ENCODE assay signal across 25 mouse cellular contexts in genomic region chrX:10457256-10457655, GRCm38 (mm10). TPM values are rescaled to one million over a fixed set of nuclear protein-coding genes. Genes with fewer than 3 reads are reported as not detected.
DNase-seq lines count a peak whose midpoint lies in the region; ATAC-seq and TF ChIP-seq lines count a peak whose summit lies in the region.
"Had no signal": no experiment of that assay in that cellular context is flagged by ENCODE, and none has a peak within 500 bp of the region (broad histone marks: within the 10 kb centered on the region; RNA-seq: fewer than 3 reads in every experiment).

No protein-coding gene starts in this region.

- DNase-seq in cerebellum, adult 9-10 months = peak; percentile 26
- no peak for DNase-seq in cerebellum, adult 11-12 months
- peak; percentile 15 for DNase-seq in hindbrain, postnatal 0 days (ENCODE audit: low spot score)
- no peak for DNase-seq in hindbrain, embryonic 14.5 days (ENCODE audit: low spot score)
- DNase-seq in cerebellum, postnatal 10 days = peak; percentile 28 to 33
- DNase-seq in cerebellum, postnatal 36 days = peak; percentile 1 to 21
- DNase-seq: adrenal gland, adult 2 months; adrenal gland, postnatal 14 days; embryo, embryonic 11 days; forebrain, postnatal 0 days; gastrocnemius, postnatal 25 days; heart, adult 18-20 months; heart, postnatal 10 days; heart, postnatal 36 days; kidney, adult 11 months; kidney, adult 8-10 months had no signal

- 81% methylated on average over 3 of the region's 3 CpGs for WGBS in hindbrain, postnatal 0 days
- WGBS in hindbrain, embryonic 14.5 days = 79% methylated on average over 3 of the region's 3 CpGs

- H3K9ac ChIP-seq in hindbrain, postnatal 0 days (replicated peaks; ENCODE audit: low read length) = no peak overlapping the region
- H3K9ac ChIP-seq in hindbrain, embryonic 14.5 days = no peak overlapping the region
- H3K9ac ChIP-seq: embryonic facial prominence, embryonic 15.5 days; forebrain, postnatal 0 days; heart, embryonic 12.5 days; heart, embryonic 15.5 days; hindbrain, embryonic 13.5 days had no signal

- TF ChIP-seq CTCF in hindbrain, postnatal 0 days (IDR thresholded peaks at IDR 0.05; ENCODE audit: low read depth) = no peak

- H3K4me1 ChIP-seq in hindbrain, postnatal 0 days (ENCODE audit: insufficient read depth, low read length) = no peaks in the 10 kb centered on the region
- no peaks in the 10 kb centered on the region for H3K4me1 ChIP-seq in hindbrain, embryonic 14.5 days (replicated peaks; ENCODE audit: control insufficient read depth, insufficient read depth, low read length)
- H3K4me1 ChIP-seq: embryonic facial prominence, embryonic 15.5 days; heart, embryonic 12.5 days; heart, embryonic 15.5 days; hindbrain, embryonic 10.5 days; hindbrain, embryonic 13.5 days had no signal

- H3K4me2 ChIP-seq in hindbrain, postnatal 0 days (ENCODE audit: low read depth, low read length) = no peak overlapping the region
- no peak overlapping the region for H3K4me2 ChIP-seq in hindbrain, embryonic 14.5 days (replicated peaks)
- H3K4me2 ChIP-seq: embryonic facial prominence, embryonic 15.5 days; heart, embryonic 12.5 days; heart, embryonic 15.5 days; hindbrain, embryonic 13.5 days had no signal

- no peaks in the 10 kb centered on the region for H3K9me3 ChIP-seq in hindbrain, postnatal 0 days (ENCODE audit: low read length)
- H3K9me3 ChIP-seq in hindbrain, embryonic 14.5 days (ENCODE audit: control insufficient read depth, low read length) = no peaks in the 10 kb centered on the region
- H3K9me3 ChIP-seq: embryonic facial prominence, embryonic 15.5 days; heart, embryonic 12.5 days; heart, embryonic 15.5 days; hindbrain, embryonic 10.5 days; hindbrain, embryonic 13.5 days had no signal

- H3K27ac ChIP-seq in hindbrain, postnatal 0 days = no peak overlapping the region
- H3K27ac ChIP-seq in hindbrain, embryonic 14.5 days = no peak overlapping the region
- H3K27ac ChIP-seq: embryonic facial prominence, embryonic 15.5 days; heart, embryonic 15.5 days; hindbrain, embryonic 10.5 days; hindbrain, embryonic 13.5 days had no signal

- H3K4me3 ChIP-seq in hindbrain, postnatal 0 days (ENCODE audit: low read length) = no peak overlapping the region
- no peak overlapping the region for H3K4me3 ChIP-seq in hindbrain, embryonic 14.5 days (replicated peaks; ENCODE audit: low read length)
- H3K4me3 ChIP-seq: embryonic facial prominence, embryonic 15.5 days; heart, embryonic 12.5 days; heart, embryonic 15.5 days; hindbrain, embryonic 10.5 days; hindbrain, embryonic 13.5 days had no signal

- no peak for ATAC-seq in hindbrain, postnatal 0 days
- ATAC-seq in hindbrain, embryonic 14.5 days (ENCODE audit: low FRiP score) = no peak
- no peak for ATAC-seq in frontal cortex, adult (ENCODE audit: low TSS enrichment)
- ATAC-seq: CD4-positive, CD25-positive, alpha-beta regulatory T cell, adult 4 months; forebrain, embryonic 14.5 days; forebrain, postnatal 0 days had no signal

- H3K36me3 ChIP-seq in hindbrain, postnatal 0 days (ENCODE audit: insufficient read depth, low read length) = no peaks in the 10 kb centered on the region
- H3K36me3 ChIP-seq in hindbrain, embryonic 14.5 days (replicated peaks; ENCODE audit: control insufficient read depth, insufficient read depth) = no peaks in the 10 kb centered on the region
- H3K36me3 ChIP-seq: embryonic facial prominence, embryonic 15.5 days; heart, embryonic 12.5 days; heart, embryonic 15.5 days; hindbrain, embryonic 10.5 days; hindbrain, embryonic 13.5 days had no signal

- no peaks in the 10 kb centered on the region for H3K27me3 ChIP-seq in hindbrain, postnatal 0 days (ENCODE audit: insufficient read depth, low read length)
- no peaks in the 10 kb centered on the region for H3K27me3 ChIP-seq in hindbrain, embryonic 14.5 days (ENCODE audit: control insufficient read depth, insufficient read depth, low read length)
- H3K27me3 ChIP-seq: embryonic facial prominence, embryonic 15.5 days; heart, embryonic 12.5 days; heart, embryonic 15.5 days; hindbrain, embryonic 13.5 days had no signal

RNA-seq across cellular contexts. Expression of gene Tspan7, which starts 27.7 kb away (rescaled TPM):
- total RNA-seq in hindbrain, postnatal 0 days (2014; rRNA removed) = 275 and 297 TPM in 2 replicates
- 658 and 669 TPM in 2 replicates for polyA plus RNA-seq in hindbrain, postnatal 0 days (2015; fragmentation: Nextera tagmentation; extraction: Ambion mirVana)
- 430 and 503 TPM in 2 replicates for polyA plus RNA-seq in hindbrain, embryonic 14.5 days (2014; fragmentation: Nextera tagmentation; extraction: Ambion mirVana)
- total RNA-seq: MEL had no signal
- polyA plus RNA-seq: CD4-positive, CD25-positive, alpha-beta regulatory T cell, adult 4 months had no signal

Comparison
In these comparisons a context has a peak if more than half of its experiments do, and no peak if none do; other contexts are left out.
1. DNase-seq: peak in cerebellum, adult 9-10 months (single experiment), hindbrain, postnatal 0 days (single experiment), cerebellum, postnatal 10 days (2 of 2) and cerebellum, postnatal 36 days (2 of 2); none in cerebellum, adult 11-12 months (single experiment) and hindbrain, embryonic 14.5 days (single experiment).